Mouse (Mus musculus) fibroblast of lung, adult 2 months (primary cell): ENCODE measurements at regions not wholly inside any gene's neighbourhood (a gene's known extent, or its start where the extent isn't known, plus 50 kb on each side); places are given as distances from the start of the nearest gene placed in this dataset.

ENCODE experiments used
- DNase-seq: peaks from one replicate; pipeline ENCODE4 v3.0.0-alpha.2; 2011; ENCODE audit warnings: low read depth

GRCm38 (mm10) chr17:82731561-82731960, 483.5 kb upstream of the Pkdcc start:
- no peak for DNase-seq

DNA sequence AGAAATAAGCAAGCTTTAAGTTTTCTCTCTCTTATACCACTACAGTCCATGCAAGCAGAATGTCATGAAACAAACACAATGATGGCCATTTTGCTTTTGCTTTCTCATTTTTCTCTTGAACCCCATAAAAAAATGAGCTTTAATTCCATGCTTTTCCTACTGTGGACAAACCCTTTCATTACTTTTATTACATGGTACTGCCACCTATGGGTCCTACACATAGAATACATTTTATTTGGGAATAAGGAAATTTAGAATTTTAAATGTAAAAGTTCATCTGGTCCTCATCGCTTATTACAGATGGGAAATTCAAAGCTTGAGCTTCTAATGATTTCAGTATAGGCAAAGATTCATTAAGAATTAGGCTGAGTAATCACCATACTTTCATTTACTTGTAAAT, 472.6 kb upstream of the Pkdcc start:
- no peak for DNase-seq

GRCm38 (mm10) chr17:82757400-82757799, 457.7 kb upstream of the Pkdcc start:
- no peak for DNase-seq

DNA sequence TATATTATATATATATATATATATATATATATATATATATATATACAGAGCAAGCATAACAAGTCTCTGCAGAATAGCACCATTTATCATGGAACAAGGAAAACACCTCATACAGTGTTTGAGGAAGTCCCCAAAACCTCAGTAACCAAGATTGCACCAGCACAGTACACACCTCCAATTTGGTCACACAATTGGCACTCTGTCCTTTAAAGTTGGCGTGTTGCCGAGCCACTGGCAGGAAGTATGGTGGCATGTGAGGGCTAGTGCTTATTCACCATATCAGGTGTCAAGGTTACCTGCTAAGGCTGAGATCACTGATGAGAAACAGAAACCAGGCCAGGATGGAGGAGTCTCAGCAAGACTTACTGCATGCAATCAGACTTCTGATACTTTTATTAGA, 436.0 kb upstream of the Pkdcc start:
- no peak for DNase-seq

DNA sequence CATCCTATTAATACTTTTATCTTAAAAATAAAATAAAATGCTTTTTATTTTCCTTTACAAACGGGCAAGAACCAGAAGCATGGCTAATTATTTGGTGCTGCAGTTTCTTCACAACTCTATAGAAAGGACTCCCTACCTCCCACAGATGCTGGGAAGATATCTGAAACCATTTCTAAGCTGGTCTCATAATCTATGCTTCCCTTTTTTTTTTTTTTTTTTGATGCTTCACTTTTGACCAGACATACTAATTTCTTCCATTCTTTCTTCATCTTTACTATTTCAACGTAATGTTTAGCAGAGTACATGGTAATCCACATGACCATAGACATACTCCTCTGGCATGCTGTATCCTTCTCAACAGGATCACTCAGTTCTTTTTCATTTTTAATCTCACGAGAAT, 393.0 kb upstream of the Pkdcc start:
- DNase-seq, result no peak

DNA sequence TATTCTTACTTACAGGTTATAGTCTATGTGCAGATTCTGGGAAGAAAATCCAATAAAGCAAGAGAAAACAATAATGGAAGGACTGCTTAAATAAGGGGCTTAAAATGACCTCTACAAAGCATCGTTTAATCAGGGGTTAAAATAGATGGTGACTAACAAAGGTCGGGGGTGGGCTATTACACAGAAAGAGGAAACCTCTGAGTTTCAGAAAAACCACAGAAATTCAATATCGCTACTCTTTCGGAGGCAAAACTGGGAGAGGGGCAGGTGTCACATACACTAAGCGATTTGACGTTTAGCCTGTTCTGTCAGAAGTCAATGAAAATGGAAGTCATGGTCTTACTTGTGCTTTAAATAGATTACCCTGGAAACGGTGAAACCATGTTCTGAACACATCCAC, 391.0 kb upstream of the Pkdcc start:
- no peak for DNase-seq

- no peak for DNase-seq
Observed at GRCm38 (mm10) chr17:82824619-82825018, 390.5 kb upstream of the Pkdcc start.

DNA sequence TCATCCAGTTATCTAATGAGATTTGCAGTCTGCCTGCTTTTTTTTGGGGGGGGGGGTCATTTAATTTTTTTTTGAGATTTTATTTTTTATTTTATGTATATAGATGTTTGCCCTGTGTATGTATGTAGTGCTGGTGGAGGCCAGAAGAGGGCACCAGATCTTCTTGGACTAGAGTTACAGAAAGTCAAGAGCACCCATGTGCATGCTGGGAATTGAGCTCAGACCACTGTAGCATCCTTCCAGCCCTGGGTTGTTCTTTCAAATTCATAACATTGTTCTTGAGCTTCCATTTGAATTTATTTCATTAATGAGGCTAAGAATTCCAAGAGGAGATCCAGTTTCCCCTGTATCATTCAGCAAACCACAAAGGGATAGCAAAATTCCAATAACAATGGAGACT, 387.9 kb upstream of the Pkdcc start:
- no peak for DNase-seq

- no peak for DNase-seq
Observed at GRCm38 (mm10) chr17:82827841-82828240, 387.3 kb upstream of the Pkdcc start.

- no peak for DNase-seq
Observed at GRCm38 (mm10) chr17:82828434-82828997, 386.6 kb upstream of the Pkdcc start.

DNA sequence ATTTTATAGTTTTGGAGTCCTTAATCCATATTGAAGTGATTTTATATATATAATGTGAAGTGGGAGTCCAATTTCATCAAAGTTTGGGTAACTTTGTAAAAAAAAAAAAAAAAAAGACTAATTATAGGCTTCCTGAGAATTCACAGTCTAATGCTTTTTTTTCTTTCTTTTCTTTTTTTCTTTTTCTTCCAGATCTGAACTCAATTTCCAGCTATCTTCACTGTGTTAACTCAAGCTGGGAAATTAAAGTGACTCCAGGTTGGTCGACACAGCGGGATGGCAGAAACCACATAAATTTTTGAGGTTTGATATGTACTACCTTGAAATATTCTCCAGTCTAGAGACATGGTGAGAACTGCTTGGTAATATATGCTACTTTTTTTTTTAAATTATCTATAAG, 385.7 kb upstream of the Pkdcc start:
- DNase-seq, result no peak

DNA sequence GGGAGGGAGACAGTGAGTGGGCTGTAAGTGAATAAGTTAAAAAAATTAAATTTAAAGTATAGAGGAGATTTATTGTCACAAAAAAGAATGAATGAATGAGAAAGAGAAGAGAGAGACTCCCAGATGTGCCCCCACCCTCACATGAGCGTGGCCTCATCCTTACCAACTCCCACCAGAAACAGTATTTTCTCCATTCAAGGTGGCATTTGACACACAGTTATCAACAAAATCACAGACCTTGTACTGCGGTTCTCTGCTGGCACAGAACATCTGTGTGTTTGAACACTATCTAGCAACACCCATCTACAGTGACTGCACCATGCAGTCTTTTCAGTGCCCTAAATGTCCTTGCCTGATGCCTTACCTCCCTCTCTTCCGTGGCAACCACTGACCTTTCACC, 380.9 kb upstream of the Pkdcc start:
- no peak for DNase-seq

DNA sequence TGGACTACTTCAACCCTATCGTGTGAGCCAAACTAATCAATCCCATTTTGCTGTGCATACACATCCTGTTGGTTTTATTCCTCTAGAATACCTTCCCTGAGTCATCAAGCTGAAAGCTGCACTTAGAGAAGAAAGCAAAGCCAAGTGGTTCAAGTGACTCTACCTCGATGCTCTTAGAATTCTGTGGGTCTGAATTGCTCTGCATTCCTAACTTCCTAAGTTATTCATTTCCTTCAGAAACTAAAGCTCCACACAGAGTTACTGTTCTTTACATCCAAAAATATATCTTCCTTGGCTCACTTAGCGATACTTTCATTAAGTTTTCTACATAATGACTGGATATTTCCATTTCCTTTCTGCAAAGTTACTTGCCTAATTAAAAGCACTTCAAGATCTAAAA, 379.0 kb upstream of the Pkdcc start:
- no peak for DNase-seq

- no peak for DNase-seq
Observed at GRCm38 (mm10) chr17:82846776-82847494, 368.2 kb upstream of the Pkdcc start.

DNA sequence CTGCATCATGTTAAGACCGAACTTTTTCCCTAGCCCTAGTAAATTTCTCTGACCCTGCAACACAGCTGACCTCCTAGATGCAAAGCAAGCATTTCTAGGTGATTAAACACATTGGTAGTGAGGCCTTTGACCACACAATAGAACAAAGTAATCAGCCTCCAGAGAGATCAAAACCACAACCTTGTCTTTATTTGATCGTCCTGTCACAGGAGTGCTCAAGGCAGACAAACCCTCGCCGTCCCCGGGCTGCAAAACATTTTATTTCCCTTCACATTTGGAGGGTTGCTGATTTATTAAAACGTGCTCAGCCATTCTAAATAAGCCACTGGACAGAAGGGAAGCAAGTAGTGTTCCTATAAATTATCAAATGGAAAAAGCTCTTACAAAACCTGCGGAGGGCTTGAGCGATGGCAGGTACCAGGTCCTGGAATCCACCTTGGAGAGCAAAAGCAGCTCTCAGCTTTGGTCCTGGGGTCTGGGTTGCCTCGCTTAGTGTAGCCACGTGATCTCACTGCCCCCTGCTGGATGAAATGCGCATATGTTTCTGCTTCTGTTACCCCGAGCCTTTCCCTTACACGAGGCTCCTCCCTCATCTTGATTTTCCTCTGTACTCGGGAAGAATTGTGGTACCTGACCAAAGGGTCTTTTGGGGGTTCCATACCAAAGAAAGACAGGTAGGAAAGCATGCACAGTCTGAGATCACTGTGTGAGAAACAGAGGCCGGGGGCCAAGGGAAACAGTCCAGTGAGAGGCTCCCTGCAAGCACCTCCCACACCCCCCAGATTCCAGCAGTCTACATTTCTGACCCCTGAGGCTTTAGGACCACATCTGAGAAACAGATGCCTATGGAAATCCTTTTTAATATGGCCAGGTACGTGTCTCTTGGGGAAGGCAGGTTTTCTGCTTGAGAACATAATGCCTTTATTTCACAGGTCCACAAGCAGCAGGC, 357.6 kb upstream of the Pkdcc start:
- DNase-seq, result peak; percentile 17

GRCm38 (mm10) chr17:82860391-82860790, 354.7 kb upstream of the Pkdcc start:
- DNase-seq, result no peak

- no peak for DNase-seq
Observed at GRCm38 (mm10) chr17:82860966-82861365, 354.1 kb upstream of the Pkdcc start.

DNA sequence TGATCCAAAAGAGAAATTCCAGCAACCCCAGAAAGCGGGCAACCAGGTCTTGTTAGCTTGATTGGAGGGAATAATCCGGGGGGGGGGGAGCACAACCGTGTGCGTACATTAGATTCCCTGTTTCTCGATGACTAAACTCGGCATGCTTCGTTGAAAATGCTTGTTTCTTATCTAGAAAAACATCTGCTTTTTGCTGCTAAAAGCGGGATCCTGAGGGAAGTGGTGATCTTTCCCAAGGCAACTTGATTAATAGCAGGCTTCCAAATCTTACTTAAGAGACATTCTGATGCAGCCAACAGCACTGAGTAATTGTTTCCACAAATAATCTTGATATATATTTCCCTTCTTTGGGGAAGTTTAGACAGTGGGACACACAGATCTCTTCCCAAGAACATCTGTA, 338.0 kb upstream of the Pkdcc start:
- DNase-seq, result no peak

- DNase-seq, result no peak
Observed at GRCm38 (mm10) chr17:82900602-82901001, 314.5 kb upstream of the Pkdcc start.

DNA sequence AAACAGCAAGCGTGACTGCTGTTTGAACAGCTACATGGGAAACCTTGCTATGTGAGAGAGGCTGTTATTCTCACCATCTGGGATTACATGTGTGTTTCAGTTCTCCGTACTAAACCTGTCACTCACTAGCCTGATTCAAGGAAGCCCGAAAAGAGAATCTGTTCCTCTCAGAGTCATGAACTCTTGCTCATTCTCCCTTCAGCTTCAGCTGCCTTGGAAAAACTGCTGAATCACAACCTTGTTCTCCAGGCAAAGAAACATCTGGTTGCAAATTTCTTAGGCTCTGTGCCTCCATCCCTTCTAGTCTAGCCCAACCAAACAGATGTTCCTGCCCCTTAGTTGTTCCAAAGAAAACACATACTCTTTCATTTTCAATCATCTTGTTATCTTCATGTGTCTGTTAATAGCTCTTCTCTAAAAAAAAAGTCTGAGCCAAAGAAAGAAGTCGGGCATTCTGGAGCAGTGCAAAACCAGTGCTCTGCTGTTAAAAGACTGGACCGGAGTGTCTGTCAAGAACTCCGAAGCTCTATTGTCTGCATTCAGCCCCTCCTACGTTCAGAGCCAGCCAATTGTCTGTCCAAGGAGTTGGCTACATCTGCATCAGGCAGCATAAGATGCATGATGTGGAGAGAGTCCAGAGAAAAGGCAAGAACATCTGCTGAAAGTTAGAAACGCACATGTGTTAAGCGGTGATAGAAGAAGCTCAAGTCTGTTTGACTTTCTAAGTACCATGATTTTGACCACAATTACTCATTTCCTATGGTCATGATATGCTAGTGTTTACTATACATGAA, 313.8 kb upstream of the Pkdcc start:
- peak; percentile 57 for DNase-seq

GRCm38 (mm10) chr17:82904961-82905360, 310.1 kb upstream of the Pkdcc start:
- DNase-seq, result peak; percentile 55

DNA sequence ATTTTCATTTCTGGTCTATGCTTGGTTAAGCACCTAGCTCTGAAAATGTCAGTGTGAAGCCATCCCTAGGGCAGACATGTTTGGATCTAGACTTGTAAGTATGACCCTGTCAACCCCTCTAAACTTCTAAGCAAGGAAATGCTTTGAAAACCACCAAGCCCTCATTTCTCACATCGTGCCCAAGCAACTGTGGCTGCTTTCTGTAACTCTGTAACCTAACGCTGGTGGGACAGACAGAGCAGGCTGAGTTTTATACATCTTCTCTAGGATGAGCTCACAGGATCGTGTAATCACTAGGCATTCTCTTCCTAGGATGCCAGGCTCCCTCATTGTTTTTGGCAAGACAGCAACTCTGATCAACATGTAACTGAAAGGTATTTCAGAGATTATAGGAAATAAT, 309.6 kb upstream of the Pkdcc start:
- DNase-seq, result no peak
